ENCODE assay signal across 23 mouse cellular contexts in genomic region chrX:48096580-48096979, GRCm38 (mm10). TPM values are rescaled to one million over a fixed set of nuclear protein-coding genes. Genes with fewer than 3 reads are reported as not detected.
"Had no signal": no experiment of that assay in that cellular context is flagged by ENCODE, and none has a peak within 500 bp of the region (broad histone marks: within the 10 kb centered on the region; RNA-seq: fewer than 3 reads in every experiment).

No protein-coding gene starts in this region.

- H3K27me3 ChIP-seq: liver, embryonic 13.5 days; liver, embryonic 15.5 days; lung, embryonic 15.5 days; midbrain, embryonic 12.5 days; neural tube, embryonic 13.5 days; neural tube, embryonic 15.5 days; stomach, embryonic 15.5 days had no signal

- H3K4me3 ChIP-seq: liver, embryonic 13.5 days; liver, embryonic 15.5 days; lung, embryonic 15.5 days; midbrain, embryonic 10.5 days; midbrain, embryonic 12.5 days; myocyte; neural tube, embryonic 13.5 days; neural tube, embryonic 15.5 days; stomach, embryonic 15.5 days had no signal

- H3K36me3 ChIP-seq: liver, embryonic 13.5 days; liver, embryonic 15.5 days; lung, embryonic 15.5 days; midbrain, embryonic 10.5 days; midbrain, embryonic 12.5 days; neural tube, embryonic 13.5 days; neural tube, embryonic 15.5 days; stomach, embryonic 15.5 days had no signal

- DNase-seq: liver, embryonic 13.5 days; liver, postnatal 0 days; lung, adult 2 months; lung, postnatal 14 days; lung, postnatal 36 days; midbrain, embryonic 14.5 days; retina, postnatal 1 day; right cerebral cortex, adult 18-20 months; right cerebral cortex, postnatal 25 days; right cerebral cortex, postnatal 4 days had no signal

- H3K4me1 ChIP-seq: liver, embryonic 13.5 days; liver, embryonic 15.5 days; lung, embryonic 15.5 days; midbrain, embryonic 10.5 days; midbrain, embryonic 12.5 days; neural tube, embryonic 13.5 days; neural tube, embryonic 15.5 days; stomach, embryonic 15.5 days had no signal

- ATAC-seq: liver, postnatal 0 days; lung, postnatal 0 days; midbrain, embryonic 16.5 days had no signal

- H3K27ac ChIP-seq: liver, embryonic 13.5 days; liver, embryonic 15.5 days; lung, embryonic 15.5 days; macrophage; midbrain, embryonic 10.5 days; midbrain, embryonic 12.5 days; neural tube, embryonic 13.5 days; neural tube, embryonic 15.5 days; stomach, embryonic 15.5 days; stomach, postnatal 0 days had no signal

RNA-seq across cellular contexts. Expression of gene Xpnpep2, which starts 11.9 kb away (rescaled TPM):
- total RNA-seq: megakaryocyte, adult 5-6 weeks had no signal
- polyA plus RNA-seq: macrophage had no signal

RNA-seq across cellular contexts. Expression of gene Sash3, which starts 49.7 kb away (rescaled TPM):
- polyA plus RNA-seq: myocyte had no signal
